Mouse (Mus musculus) midbrain, embryonic 10.5 days (tissue): ENCODE results near the gene Lamp1. TPM values are rescaled to one million over a fixed set of nuclear protein-coding genes. Genes with fewer than 3 reads are reported as not detected.

Experiments
- DNase-seq: peaks from one replicate; pipeline ENCODE4 v3.0.0-alpha.2; 2017; ENCODE audit warnings: low spot score
- H3K27ac ChIP-seq: fragments of 300-500 bp; sonication (generic); replicated peaks from 2 replicates; pipeline ENCODE4 v1.5.1; 2016; ENCODE audit warnings: mild to moderate bottlenecking
- H3K27me3 ChIP-seq: fragments of 300-500 bp; sonication (generic); 2 replicates; pipeline ENCODE4 v1.6.1; 2016; ENCODE audit warnings: low read depth, mild to moderate bottlenecking; ENCODE audit not compliant: poor library complexity, severe bottlenecking
- H3K36me3 ChIP-seq: fragments of 300-500 bp; sonication (generic); 2 replicates; pipeline ENCODE4 v1.6.1; 2016; ENCODE audit warnings: mild to moderate bottlenecking, moderate library complexity
- H3K4me1 ChIP-seq: fragments of 300-500 bp; sonication (generic); 2 replicates; pipeline ENCODE4 v1.6.1; 2016
- H3K4me3 ChIP-seq: fragments of 300-500 bp; sonication (generic); 2 replicates; pipeline ENCODE4 v1.5.1; 2016; ENCODE audit warnings: mild to moderate bottlenecking, moderate library complexity
- H3K9me3 ChIP-seq: fragments of 300-500 bp; sonication (generic); replicated peaks from 2 replicates; pipeline ENCODE4 v1.6.1; 2016; ENCODE audit warnings: mild to moderate bottlenecking
- WGBS: fragments of 180-500 bp; shearing (Covaris S2); methylation state at CpG from one replicate; pipeline ENCODE4 v1.1.7; 2016; 5-methylcytosine and 5-hydroxymethylcytosine counted together
- polyA plus RNA-seq: library from polyadenylated mRNA; unstranded; fragments of >200 nt; fragmentation: Nextera tagmentation; extraction: Ambion mirVana; gene quantifications from 2 replicates; pipeline ENCODE4 v1.2.1, GENCODE M21; 2016

Lamp1 gene
- polyA plus RNA-seq, 1 experiment from 2014 or later, result 221 TPM

GRCm38 (mm10) chr8:13174305-13174704, 15.3 kb downstream of the Lamp1 start:
- Histone ChIP-seq H3K27ac (no peak overlapping the region), H3K4me1 (no peaks in the 10 kb centered on the region), H3K27me3 (no peaks in the 10 kb centered on the region), H3K9me3 (no peaks in the 10 kb centered on the region), H3K36me3 (peaks cover 99% of the 10 kb centered on the region), H3K4me3 (no peak overlapping the region)
- 88% methylated on average over 4 of the region's 4 CpGs for WGBS
- no peak for DNase-seq

GRCm38 (mm10) chr8:13174811-13175210, 15.8 kb downstream of the Lamp1 start:
- no peak overlapping the region for H3K4me3 ChIP-seq
- no peaks in the 10 kb centered on the region for H3K27me3 ChIP-seq
- H3K9me3 ChIP-seq, result no peaks in the 10 kb centered on the region
- DNase-seq, result no peak
- H3K4me1 ChIP-seq, result no peaks in the 10 kb centered on the region
- H3K36me3 ChIP-seq, result peaks cover 98% of the 10 kb centered on the region
- WGBS, result 89% methylated on average over 4 of the region's 4 CpGs
- no peak overlapping the region for H3K27ac ChIP-seq

- DNase-seq, result no peak
- Histone ChIP-seq H3K27ac (no peak overlapping the region), H3K36me3 (peaks cover 89% of the 10 kb centered on the region), H3K4me1 (no peaks in the 10 kb centered on the region), H3K27me3 (no peaks in the 10 kb centered on the region), H3K4me3 (no peak overlapping the region), H3K9me3 (no peaks in the 10 kb centered on the region)
- WGBS, result 92% methylated on average over 1 of the region's 1 CpGs
Measured at GRCm38 (mm10) chr8:13175650-13176049, 16.7 kb downstream of the Lamp1 start.

GRCm38 (mm10) chr8:13177173-13177852, 18.4 kb downstream of the Lamp1 start:
- 95% methylated on average over 7 of the region's 7 CpGs for WGBS
- no peaks in the 10 kb centered on the region for H3K9me3 ChIP-seq
- peaks cover 75% of the 10 kb centered on the region for H3K36me3 ChIP-seq
- no peaks in the 10 kb centered on the region for H3K27me3 ChIP-seq
- DNase-seq, result no peak
- H3K4me1 ChIP-seq, result no peaks in the 10 kb centered on the region
- no peak overlapping the region for H3K4me3 ChIP-seq
- no peak overlapping the region for H3K27ac ChIP-seq

- H3K9me3 ChIP-seq, result no peaks in the 10 kb centered on the region
- H3K27ac ChIP-seq, result no peak overlapping the region
- peaks cover 74% of the 10 kb centered on the region for H3K36me3 ChIP-seq
- no peak overlapping the region for H3K4me3 ChIP-seq
- no peaks in the 10 kb centered on the region for H3K4me1 ChIP-seq
- no peaks in the 10 kb centered on the region for H3K27me3 ChIP-seq
- DNase-seq, result no peak
- WGBS, result 95% methylated on average over 5 of the region's 5 CpGs
Measured at GRCm38 (mm10) chr8:13178137-13178536, 19.2 kb downstream of the Lamp1 start.

GRCm38 (mm10) chr8:13179482-13179881, 20.5 kb downstream of the Lamp1 start:
- H3K36me3 ChIP-seq, result peaks cover 68% of the 10 kb centered on the region
- H3K4me1 ChIP-seq, result no peaks in the 10 kb centered on the region
- no peaks in the 10 kb centered on the region for H3K9me3 ChIP-seq
- no peak for DNase-seq
- H3K4me3 ChIP-seq, result no peak overlapping the region
- no peaks in the 10 kb centered on the region for H3K27me3 ChIP-seq
- no peak overlapping the region for H3K27ac ChIP-seq
- WGBS, result 78% methylated on average over 6 of the region's 6 CpGs

GRCm38 (mm10) chr8:13179948-13180347, 21.0 kb downstream of the Lamp1 start:
- DNase-seq, result no peak
- no peaks in the 10 kb centered on the region for H3K27me3 ChIP-seq
- peaks cover 68% of the 10 kb centered on the region for H3K36me3 ChIP-seq
- H3K4me1 ChIP-seq, result no peaks in the 10 kb centered on the region
- no peaks in the 10 kb centered on the region for H3K9me3 ChIP-seq
- no peak overlapping the region for H3K4me3 ChIP-seq
- 79% methylated on average over 7 of the region's 7 CpGs for WGBS
- H3K27ac ChIP-seq, result no peak overlapping the region

GRCm38 (mm10) chr8:13180408-13180807, 21.4 kb downstream of the Lamp1 start:
- DNase-seq, result no peak
- Histone ChIP-seq H3K36me3 (peaks cover 67% of the 10 kb centered on the region), H3K27ac (no peak overlapping the region), H3K9me3 (no peaks in the 10 kb centered on the region), H3K4me3 (no peak overlapping the region), H3K4me1 (no peaks in the 10 kb centered on the region), H3K27me3 (no peaks in the 10 kb centered on the region)
- 87% methylated on average over 9 of the region's 9 CpGs for WGBS

GRCm38 (mm10) chr8:13180911-13181690, 22.1 kb downstream of the Lamp1 start:
- WGBS, result 82% methylated on average over 18 of the region's 18 CpGs
- H3K9me3 ChIP-seq, result no peaks in the 10 kb centered on the region
- DNase-seq, result no peak
- H3K27me3 ChIP-seq, result no peaks in the 10 kb centered on the region
- H3K36me3 ChIP-seq, result peaks cover 67% of the 10 kb centered on the region
- H3K4me3 ChIP-seq, result no peak overlapping the region
- H3K4me1 ChIP-seq, result no peaks in the 10 kb centered on the region
- H3K27ac ChIP-seq, result no peak overlapping the region

- 47% methylated on average over 2 of the region's 2 CpGs for WGBS
- Histone ChIP-seq H3K27ac (no peak overlapping the region), H3K9me3 (no peaks in the 10 kb centered on the region)
Measured at GRCm38 (mm10) chr8:13181691-13181976, 22.7 kb downstream of the Lamp1 start.

GRCm38 (mm10) chr8:13186819-13187218, 27.9 kb downstream of the Lamp1 start:
- no peak for DNase-seq
- no peak overlapping the region for H3K27ac ChIP-seq
- H3K4me3 ChIP-seq, result no peak overlapping the region
- H3K9me3 ChIP-seq, result no peaks in the 10 kb centered on the region
- H3K27me3 ChIP-seq, result no peaks in the 10 kb centered on the region
- peaks cover 55% of the 10 kb centered on the region for H3K36me3 ChIP-seq
- no peaks in the 10 kb centered on the region for H3K4me1 ChIP-seq
- WGBS, result 88% methylated on average over 8 of the region's 8 CpGs

More at GRCm38 (mm10) chr8:13181691-13181976, 22.7 kb downstream of the Lamp1 start:
- Histone ChIP-seq H3K27me3 (no peaks in the 10 kb centered on the region), H3K4me1 (no peaks in the 10 kb centered on the region), H3K36me3 (peaks cover 64% of the 10 kb centered on the region), H3K4me3 (no peak overlapping the region)
- DNase-seq, result no peak

- H3K9me3 ChIP-seq, result no peaks in the 10 kb centered on the region
- 83% methylated on average over 9 of the region's 9 CpGs for WGBS
- no peaks in the 10 kb centered on the region for H3K4me1 ChIP-seq
- no peak overlapping the region for H3K27ac ChIP-seq
- DNase-seq, result no peak
- no peaks in the 10 kb centered on the region for H3K27me3 ChIP-seq
- peaks cover 54% of the 10 kb centered on the region for H3K36me3 ChIP-seq
- no peak overlapping the region for H3K4me3 ChIP-seq
Measured at GRCm38 (mm10) chr8:13187229-13187628, 28.3 kb downstream of the Lamp1 start.

- Histone ChIP-seq H3K27me3 (no peaks in the 10 kb centered on the region), H3K27ac (no peak overlapping the region), H3K9me3 (no peaks in the 10 kb centered on the region), H3K4me1 (no peaks in the 10 kb centered on the region), H3K4me3 (no peak overlapping the region), H3K36me3 (peaks cover 51% of the 10 kb centered on the region)
- DNase-seq, result no peak
- WGBS, result 65% methylated on average over 7 of the region's 7 CpGs
Measured at GRCm38 (mm10) chr8:13187638-13188037, 28.7 kb downstream of the Lamp1 start.
